Mouse (Mus musculus): ENCODE results near the gene Olfr1394.
"Not testable (repeated sequence)": the region's sequence is repeated elsewhere in the genome, so short reads cannot be mapped to it uniquely, and the experiment has no call there.

Olfr1394 gene

DNA sequence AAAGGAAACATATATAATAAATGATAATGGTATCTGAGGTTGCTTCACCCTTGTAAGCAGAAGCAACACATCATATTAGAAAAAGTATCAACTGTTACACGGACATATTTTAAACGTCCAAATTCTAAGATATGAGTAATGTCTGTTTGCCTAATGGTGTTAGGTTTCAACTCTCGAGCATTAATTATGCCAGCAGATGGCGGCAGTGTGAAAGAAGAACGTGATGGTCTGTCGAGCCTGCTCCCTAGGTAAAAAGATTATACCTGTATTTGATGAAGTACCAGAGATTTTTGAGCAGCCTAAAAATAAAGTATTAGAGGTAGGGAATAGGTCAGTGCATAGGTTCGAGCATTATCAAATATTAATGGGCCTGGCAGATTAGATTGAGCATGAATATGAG, 35.6 kb downstream of the Olfr1394 start:
- peak; percentile 40 for DNase-seq (ENCODE audit: low read depth)

DNA sequence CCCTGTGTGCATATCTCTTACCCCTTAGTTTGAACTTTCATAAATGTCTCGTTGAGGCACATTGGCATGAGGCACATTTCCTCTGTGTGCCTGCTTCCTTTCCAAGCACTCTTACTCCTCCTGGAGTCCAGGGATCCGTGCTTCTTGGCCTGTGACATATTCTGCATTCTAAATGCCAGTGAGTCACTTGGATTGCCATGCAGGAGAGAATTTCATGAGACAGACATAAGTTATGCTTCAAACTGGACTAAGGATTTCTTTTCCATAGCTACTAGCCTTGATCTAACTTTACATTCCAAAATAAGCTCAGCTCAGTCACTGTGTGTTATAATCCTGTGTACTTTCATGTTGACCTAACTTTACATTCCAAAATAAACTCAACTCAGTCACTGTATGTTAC, 36.9 kb downstream of the Olfr1394 start:
- no peak for DNase-seq (ENCODE audit: low read depth)

DNA sequence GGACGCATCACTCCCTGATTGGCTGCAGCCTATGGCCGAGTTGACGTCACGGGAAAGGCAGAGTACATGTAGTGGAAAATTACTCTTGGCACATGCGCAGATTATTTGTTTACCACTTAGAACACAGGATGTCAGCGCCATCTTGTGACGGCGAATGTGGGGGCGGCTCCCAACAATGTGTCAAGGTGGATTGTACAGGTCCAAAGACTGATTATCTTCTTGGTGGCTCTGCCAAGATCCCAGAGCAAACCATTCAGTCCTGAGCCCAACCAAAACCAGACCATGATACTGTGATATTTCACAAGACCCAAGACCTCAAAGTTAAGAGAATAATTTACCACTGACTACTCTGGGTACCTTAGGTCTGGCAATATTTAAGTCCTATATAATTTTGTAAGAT, 40.6 kb downstream of the Olfr1394 start:
- not testable (repeated sequence) for DNase-seq (ENCODE audit: low read depth)

DNA sequence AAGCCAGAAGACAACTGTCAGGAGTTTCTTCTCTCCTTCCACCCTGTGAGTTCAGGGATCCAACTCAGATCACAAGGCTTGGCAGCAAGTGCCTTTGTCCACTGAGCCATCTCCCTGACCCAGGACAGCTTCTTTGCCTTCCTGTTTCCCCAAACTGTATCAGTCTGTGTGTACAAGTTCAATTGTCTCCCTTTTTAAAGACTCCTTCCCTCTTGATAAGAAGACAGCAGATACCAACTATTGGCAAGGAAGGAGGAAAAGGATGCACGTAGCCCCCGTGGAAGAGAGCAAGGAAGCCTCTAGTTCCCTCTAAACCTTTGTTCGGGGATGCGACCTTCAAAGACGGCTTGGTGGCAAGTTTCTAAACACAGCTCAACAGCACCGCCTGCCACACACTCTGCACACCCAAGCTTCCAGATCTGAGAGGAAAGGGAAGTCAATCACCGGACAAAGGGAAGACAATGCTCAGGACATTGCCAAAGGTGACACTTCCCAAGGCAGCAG, 41.7 kb downstream of the Olfr1394 start:
- no peak for DNase-seq (ENCODE audit: low read depth)

DNA sequence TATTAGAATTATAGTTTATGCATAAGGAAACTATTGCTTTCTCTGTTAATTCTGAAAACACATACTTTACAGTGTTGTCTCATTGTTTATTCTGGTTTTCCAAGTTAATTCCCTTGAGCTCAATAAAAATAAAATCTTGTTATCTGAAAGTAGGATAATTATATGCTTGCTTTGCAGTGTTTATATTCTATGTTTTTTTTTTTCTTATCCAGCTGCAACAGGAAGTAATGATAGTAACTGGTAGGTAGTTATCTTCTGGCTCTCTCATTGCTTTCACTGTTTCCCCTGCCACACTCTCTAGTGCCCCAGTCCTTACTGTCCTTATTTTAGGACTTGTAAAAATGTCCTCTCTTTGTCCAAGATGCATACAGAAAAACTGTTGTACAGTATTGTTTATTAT, 46.5 kb downstream of the Olfr1394 start:
- DNase-seq (ENCODE audit: low read depth): no peak

DNA sequence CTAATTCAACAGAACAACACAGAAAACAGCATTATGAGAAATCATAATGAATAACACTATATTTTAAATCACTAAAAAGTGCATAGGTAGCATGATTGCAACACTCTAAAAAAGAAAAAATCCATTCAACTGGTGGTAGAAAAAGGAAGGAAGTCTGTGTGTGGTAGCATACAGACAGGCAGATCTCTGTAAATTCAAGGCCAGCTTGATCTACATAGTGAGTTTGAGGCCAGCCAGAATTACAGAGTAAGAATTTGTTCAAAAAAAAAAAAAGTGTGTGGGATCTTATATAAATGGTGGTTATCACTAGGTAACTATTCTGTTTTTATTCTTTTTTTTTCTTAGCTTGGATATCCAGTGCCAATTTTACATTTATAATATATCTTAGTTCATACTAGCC, 47.0 kb downstream of the Olfr1394 start:
- DNase-seq (ENCODE audit: low read depth): no peak

DNA sequence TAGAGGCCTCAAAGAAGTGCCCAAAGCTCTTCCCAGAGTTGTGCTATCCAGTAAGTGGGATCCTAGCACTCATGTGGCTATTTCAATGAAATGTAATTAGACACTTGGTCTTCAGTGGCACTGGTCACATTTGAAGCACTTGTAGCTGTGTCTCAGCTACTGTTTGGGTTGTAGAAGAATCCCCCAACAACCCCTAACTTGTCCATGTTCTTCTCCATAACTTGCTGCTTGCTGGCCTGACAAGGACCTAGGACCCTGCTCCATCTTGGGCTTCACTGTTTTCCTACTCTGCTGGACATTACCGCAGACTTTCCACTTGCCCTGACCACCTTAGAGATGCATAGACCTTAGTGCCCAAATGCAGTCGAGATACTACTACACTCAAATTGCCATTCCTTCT, 47.9 kb downstream of the Olfr1394 start:
- DNase-seq (ENCODE audit: low read depth): no peak

DNA sequence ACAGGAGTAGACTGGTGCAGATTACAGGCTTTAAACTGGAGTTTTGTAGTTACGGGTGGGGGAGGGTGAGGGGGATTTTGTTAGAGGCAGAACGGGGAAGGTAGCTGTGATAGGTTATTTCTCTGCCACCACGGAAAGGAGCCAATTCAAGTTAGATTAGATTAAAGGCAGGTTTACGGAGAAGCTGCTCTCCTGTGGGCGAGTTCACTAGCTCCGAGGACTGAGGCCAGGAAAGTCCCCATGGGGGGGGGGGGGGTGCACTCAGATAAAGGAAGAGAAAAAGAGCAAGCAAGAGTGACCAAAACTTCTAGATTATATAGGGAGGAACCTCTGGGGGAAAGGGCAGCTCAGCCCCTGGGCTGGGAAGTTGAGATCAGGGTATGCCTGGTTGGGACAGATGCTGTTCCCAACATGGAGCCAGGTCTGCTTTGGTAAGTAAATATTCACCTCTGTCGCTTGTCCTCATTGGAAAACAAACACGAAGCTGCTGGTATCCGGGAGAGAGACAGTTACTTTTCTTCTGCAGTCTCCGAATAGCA, 48.4 kb downstream of the Olfr1394 start:
- DNase-seq (ENCODE audit: low read depth): peak; percentile 18

DNA sequence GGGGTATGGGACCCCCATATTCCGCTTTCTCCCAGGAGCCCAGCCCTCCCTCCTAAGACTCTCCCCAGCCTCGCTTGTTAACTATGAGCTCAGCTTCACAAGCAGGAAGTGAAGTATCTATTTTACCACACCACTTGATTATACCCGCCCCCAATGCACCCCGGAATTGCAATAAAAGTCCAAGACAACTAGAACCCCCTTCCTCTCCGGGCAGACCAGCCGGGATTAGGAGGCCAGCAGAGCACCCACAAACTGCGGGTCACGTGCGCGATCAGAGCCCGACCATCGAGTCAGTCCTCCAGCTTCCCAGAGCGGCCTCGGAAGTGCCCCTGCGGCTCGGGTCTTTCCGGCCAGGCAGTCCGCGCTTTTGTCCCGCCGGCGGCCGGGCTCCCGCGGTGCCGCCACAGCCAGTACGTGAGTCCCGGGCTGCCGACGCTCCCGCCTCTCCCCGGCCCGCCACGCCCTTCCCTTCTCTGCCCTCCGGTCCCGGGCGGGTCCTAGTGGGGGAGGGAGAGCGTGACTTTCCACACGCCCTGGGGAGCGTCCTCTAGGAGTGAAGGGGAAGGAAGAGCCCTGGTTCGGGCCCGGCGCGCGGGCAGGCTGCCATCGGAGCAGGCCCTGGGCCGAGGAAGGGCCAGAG, 49.1 kb downstream of the Olfr1394 start, which contains the start of gene Zfp62:
Zfp62 (plus strand) TSS at position 164 of the 640 bp plus-strand sequence.
- peak; percentile 76 for DNase-seq (ENCODE audit: low read depth)

DNA sequence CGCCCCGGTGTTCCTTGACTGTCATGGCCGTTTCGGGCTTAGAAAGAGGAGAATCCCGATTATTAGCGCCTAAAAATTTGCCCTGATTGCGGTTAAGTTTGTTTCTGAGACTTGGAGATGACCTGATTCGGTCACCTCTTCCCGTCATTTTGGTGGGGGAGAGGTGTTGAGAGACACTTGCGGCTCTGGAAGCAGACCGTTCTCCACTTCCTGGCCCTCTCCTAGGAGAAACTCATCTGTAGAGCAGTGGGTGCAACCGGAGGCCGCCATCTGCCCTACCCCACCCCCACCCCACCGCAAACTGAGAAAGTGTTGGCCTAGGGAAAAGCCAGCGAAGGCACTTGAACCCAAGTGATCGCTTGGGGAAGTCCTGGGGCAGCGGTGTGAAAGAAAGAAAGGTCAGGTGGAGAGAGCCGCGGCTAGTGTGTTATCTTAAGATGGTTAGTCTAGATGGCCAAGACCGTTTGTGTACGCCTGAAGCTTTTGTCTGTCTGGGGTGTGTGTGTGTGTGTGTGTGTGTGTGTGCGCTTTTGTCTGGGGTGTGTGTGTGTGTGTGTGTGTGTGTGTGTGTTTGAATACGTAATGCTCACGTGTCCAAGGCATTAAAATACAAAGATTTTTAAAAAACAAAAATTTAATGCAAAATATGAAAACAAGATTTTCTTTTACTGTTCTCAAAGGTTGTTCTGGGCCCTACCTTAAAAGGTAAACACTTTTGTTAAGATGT, 49.8 kb downstream of the Olfr1394 start:
- peak; percentile 32 for DNase-seq (ENCODE audit: low read depth)

DNA sequence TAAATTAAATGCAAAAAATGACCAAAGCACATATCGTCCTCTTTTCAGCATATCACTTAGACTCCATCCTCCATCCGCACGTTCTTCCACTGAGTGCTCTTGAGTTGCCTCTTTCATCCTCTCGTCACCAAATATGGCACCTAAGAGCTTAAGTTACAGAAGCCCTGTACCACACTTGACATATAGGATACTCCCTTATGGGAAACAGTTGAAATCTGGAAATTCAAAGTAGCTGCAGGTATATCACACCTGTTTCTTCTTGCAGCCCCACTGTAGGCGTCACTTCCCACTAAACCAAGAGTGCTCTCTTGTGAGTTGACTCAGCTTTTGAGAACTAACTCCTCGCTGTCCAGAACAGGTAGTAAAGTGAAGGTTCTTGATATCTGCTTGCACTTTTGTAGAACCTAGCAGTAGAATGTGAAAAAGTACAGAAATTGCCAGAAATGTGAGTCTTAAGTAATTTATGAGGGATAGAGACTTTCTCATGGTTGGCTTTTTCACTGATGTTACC, 51.0 kb downstream of the Olfr1394 start:
- DNase-seq (ENCODE audit: low read depth): no peak

DNA sequence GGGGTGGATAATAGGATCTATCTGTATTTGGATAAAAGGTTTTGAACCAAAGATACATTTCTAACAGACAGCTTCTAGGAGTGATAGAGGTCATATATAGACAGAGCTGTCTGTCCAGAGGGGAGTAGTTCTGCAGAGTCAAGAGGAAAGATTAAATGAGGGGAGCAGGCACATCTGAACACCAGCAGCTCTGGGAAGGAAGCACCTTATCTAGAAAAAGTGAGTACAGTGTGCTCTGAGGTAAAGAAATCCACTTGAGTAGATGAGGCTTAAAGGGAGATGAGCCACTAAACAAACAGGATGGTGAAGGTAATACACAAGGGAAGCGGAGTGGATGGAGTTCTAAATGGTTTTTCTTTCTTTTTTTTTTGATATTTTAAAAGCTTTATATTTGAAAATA, 53.3 kb downstream of the Olfr1394 start:
- DNase-seq (ENCODE audit: low read depth): no peak
